Mouse (Mus musculus): ENCODE results near the gene Caprin2.

GRCm38 (mm10) chr6:148799773-148800172, 96.3 kb downstream of the Caprin2 start:
- TF ChIP-seq HCFC1 (IDR thresholded peaks at IDR 0.05; ENCODE audit: borderline replicate concordance, insufficient read depth, low read length) (no peak), CHD2 (IDR thresholded peaks at IDR 0.05; ENCODE audit: low read depth, low read length) (no peak)

Measured in ES-E14 (cell line).